Mouse (Mus musculus) intestine, postnatal 0 days (tissue): ENCODE results near the gene Rbm19. TPM values are rescaled to one million over a fixed set of nuclear protein-coding genes. Genes with fewer than 3 reads are reported as not detected.
A peak's percentile ranks its signal among the peaks of the same experiment; 100 is the strongest.

Experiments used
- ATAC-seq: fragments of 200-750 bp; cut with Nextera tagmentation; 2 replicates; pipeline ENCODE4 v1.8.0; 2017; ENCODE audit warnings: mild to moderate bottlenecking, moderate TSS enrichment, moderate library complexity
- H3K27ac ChIP-seq: fragments of 300-500 bp; sonication (generic); 2 replicates; pipeline ENCODE4 v1.5.1; 2014; ENCODE audit warnings: mild to moderate bottlenecking, low read depth, low read length, moderate library complexity
- H3K27me3 ChIP-seq: fragments of 300-500 bp; sonication (generic); replicated peaks from 2 replicates; pipeline ENCODE4 v1.6.1; 2014; ENCODE audit warnings: low read length, mixed read lengths; ENCODE audit not compliant: control insufficient read depth, insufficient read depth
- H3K36me3 ChIP-seq: fragments of 300-500 bp; sonication (generic); 2 replicates; pipeline ENCODE4 v1.6.1; 2014; ENCODE audit warnings: mild to moderate bottlenecking, moderate library complexity; ENCODE audit not compliant: control insufficient read depth, insufficient read depth
- H3K4me1 ChIP-seq: fragments of 300-500 bp; sonication (generic); replicated peaks from 2 replicates; pipeline ENCODE4 v1.6.1; 2014; ENCODE audit warnings: antibody characterized with exemption, low read length, mixed read lengths; ENCODE audit not compliant: control insufficient read depth, insufficient read depth
- H3K4me2 ChIP-seq: fragments of 300-500 bp; sonication (generic); replicated peaks from 2 replicates; pipeline ENCODE4 v1.6.1; 2014; ENCODE audit warnings: low read depth, mild to moderate bottlenecking, moderate library complexity
- H3K4me3 ChIP-seq: fragments of 300-500 bp; sonication (generic); 2 replicates; pipeline ENCODE4 v1.5.1; 2014; ENCODE audit warnings: low read depth, low read length
- H3K9ac ChIP-seq: fragments of 300-500 bp; sonication (generic); 2 replicates; pipeline ENCODE4 v1.6.1; 2014; ENCODE audit warnings: mild to moderate bottlenecking, low read depth, low read length
- H3K9me3 ChIP-seq: fragments of 300-500 bp; sonication (generic); 2 replicates; pipeline ENCODE4 v1.6.1; 2016; ENCODE audit warnings: mixed run types; ENCODE audit not compliant: control insufficient read depth
- CTCF ChIP-seq: sonication (generic); IDR thresholded peaks from 2 replicates; pipeline ENCODE4 v1.5.1; 2016; ENCODE audit warnings: low read depth, mild to moderate bottlenecking, control low read depth, antibody characterized with exemption, moderate library complexity
- WGBS: fragments of 180-500 bp; shearing (Covaris S2); extraction: QIAGEN DNeasy Blood & Tissue Kit; methylation state at CpG from one replicate; pipeline ENCODE4 v1.1.7; 2014; 5-methylcytosine and 5-hydroxymethylcytosine counted together
- polyA plus RNA-seq: library from polyadenylated mRNA; unstranded; fragments of >200 nt; fragmentation: Nextera tagmentation; extraction: Ambion mirVana; gene quantifications from 2 replicates; pipeline ENCODE4 v1.2.1, GENCODE M21; 2015

The Rbm19 gene
- polyA plus RNA-seq, 1 experiment from 2014 or later: 12.0 TPM

- ATAC-seq: no peak
- Histone ChIP-seq H3K4me2 (no peak overlapping the region), H3K36me3 (no peaks in the 10 kb centered on the region), H3K9me3 (no peaks in the 10 kb centered on the region), H3K9ac (no peak overlapping the region), H3K4me1 (no peaks in the 10 kb centered on the region), H3K27ac (no peak overlapping the region), H3K4me3 (no peak overlapping the region), H3K27me3 (peaks cover 3% of the 10 kb centered on the region; the same call in 1 of the 2 replicates)
- WGBS: 51% methylated on average over 7 of the region's 7 CpGs
- peak; percentile 74 for TF ChIP-seq CTCF
These were observed 21.7 kb upstream of the Rbm19 start for GRCm38 (mm10) chr5:120094602-120095001.

GRCm38 (mm10) chr5:120097042-120097441 is 19.2 kb upstream of the Rbm19 start:
- Histone ChIP-seq H3K4me1 (no peaks in the 10 kb centered on the region), H3K36me3 (no peaks in the 10 kb centered on the region), H3K9me3 (no peaks in the 10 kb centered on the region), H3K27me3 (peaks cover 3% of the 10 kb centered on the region; the same call in 1 of the 2 replicates), H3K9ac (no peak overlapping the region), H3K4me2 (no peak overlapping the region), H3K27ac (no peak overlapping the region), H3K4me3 (no peak overlapping the region)
- 54% methylated on average over 9 of the region's 9 CpGs for WGBS
- TF ChIP-seq CTCF: no peak
- no peak for ATAC-seq

GRCm38 (mm10) chr5:120100814-120101213 is 15.5 kb upstream of the Rbm19 start:
- TF ChIP-seq CTCF: peak; percentile 22; the same call in 1 of the 2 replicates
- Histone ChIP-seq H3K36me3 (no peaks in the 10 kb centered on the region), H3K4me2 (no peak overlapping the region), H3K4me3 (no peak overlapping the region), H3K9me3 (no peaks in the 10 kb centered on the region), H3K27me3 (no peaks in the 10 kb centered on the region), H3K27ac (no peak overlapping the region), H3K9ac (no peak overlapping the region), H3K4me1 (no peaks in the 10 kb centered on the region)
- no peak for ATAC-seq
- WGBS: 90% methylated on average over 6 of the region's 6 CpGs

GRCm38 (mm10) chr5:120102097-120102496 is 14.2 kb upstream of the Rbm19 start:
- H3K4me2 ChIP-seq: no peak overlapping the region
- H3K9ac ChIP-seq: no peak overlapping the region
- H3K4me1 ChIP-seq: no peaks in the 10 kb centered on the region
- H3K27me3 ChIP-seq: no peaks in the 10 kb centered on the region
- no peak for ATAC-seq
- H3K27ac ChIP-seq: no peak overlapping the region
- WGBS: 62% methylated on average over 8 of the region's 8 CpGs
- H3K36me3 ChIP-seq: no peaks in the 10 kb centered on the region
- H3K4me3 ChIP-seq: no peak overlapping the region
- H3K9me3 ChIP-seq: no peaks in the 10 kb centered on the region
- TF ChIP-seq CTCF: no peak

- Histone ChIP-seq H3K4me2 (no peak overlapping the region), H3K9ac (no peak overlapping the region), H3K36me3 (no peaks in the 10 kb centered on the region), H3K9me3 (no peaks in the 10 kb centered on the region), H3K4me3 (no peak overlapping the region), H3K27ac (no peak overlapping the region), H3K4me1 (no peaks in the 10 kb centered on the region), H3K27me3 (no peaks in the 10 kb centered on the region)
- TF ChIP-seq CTCF: peak; percentile 100
- 17% methylated on average over 12 of the region's 12 CpGs for WGBS
- no peak; the same call in 1 of the 2 replicates for ATAC-seq
These were observed 13.5 kb upstream of the Rbm19 start for GRCm38 (mm10) chr5:120102732-120103131.

GRCm38 (mm10) chr5:120103458-120103857 is 12.8 kb upstream of the Rbm19 start:
- Histone ChIP-seq H3K4me3 (no peak overlapping the region), H3K9ac (no peak overlapping the region), H3K4me2 (no peak overlapping the region), H3K27ac (no peak overlapping the region), H3K4me1 (no peaks in the 10 kb centered on the region), H3K9me3 (no peaks in the 10 kb centered on the region), H3K27me3 (no peaks in the 10 kb centered on the region), H3K36me3 (no peaks in the 10 kb centered on the region)
- WGBS: 56% methylated on average over 12 of the region's 12 CpGs
- ATAC-seq: no peak
- TF ChIP-seq CTCF: no peak
